Mouse (Mus musculus) G1E (cell line): ENCODE data around the gene Map3k5.

Experiments used
- CTCF ChIP-seq: IDR thresholded peaks from 2 replicates; pipeline ENCODE4 v1.5.1; 2012; ENCODE audit warnings: low read depth, low read length, inconsistent platforms, mixed read lengths
- GATA1 ChIP-seq: IDR thresholded peaks from 2 replicates; pipeline ENCODE4 v1.6.1; 2012; ENCODE audit warnings: borderline replicate concordance, low read length, inconsistent platforms, mixed read lengths

DNA sequence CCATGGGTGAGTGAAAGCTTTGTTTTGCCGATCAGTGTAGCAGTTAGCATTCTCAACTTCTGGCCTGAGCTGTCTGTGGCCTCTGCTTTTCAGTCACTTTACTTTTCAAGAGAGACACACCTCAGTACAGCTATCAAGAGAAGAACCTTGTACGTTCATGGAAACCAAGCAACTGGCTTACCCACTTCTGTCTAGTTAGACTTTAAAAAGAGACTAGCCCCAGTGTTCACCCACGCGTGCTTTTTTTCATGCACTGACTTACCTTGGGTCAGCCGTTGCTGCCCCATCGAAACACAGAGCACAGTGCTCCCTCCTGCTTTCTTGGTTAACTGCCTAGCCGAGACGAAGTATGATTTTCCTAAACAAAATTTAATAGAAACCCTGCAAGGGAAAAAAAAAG is 6.4 kb downstream of the Map3k5 start:
- TF ChIP-seq CTCF (no peak), GATA1 (no peak)
